Mouse (Mus musculus) kidney, postnatal 4 days (tissue): Measurements from ENCODE around the gene Gm15517.
A peak's percentile ranks its signal among the peaks of the same experiment; 100 is the strongest.
"Not testable (repeated sequence)": the region's sequence is repeated elsewhere in the genome, so short reads cannot be mapped to it uniquely, and the experiment has no call there.

Source experiments
- DNase-seq, 2 experiments: peaks; one replicate each; pipeline ENCODE4 v3.0.0; 2021; ENCODE audit warnings: mixed read lengths in 2 of 2

Gene Gm15517

DNA sequence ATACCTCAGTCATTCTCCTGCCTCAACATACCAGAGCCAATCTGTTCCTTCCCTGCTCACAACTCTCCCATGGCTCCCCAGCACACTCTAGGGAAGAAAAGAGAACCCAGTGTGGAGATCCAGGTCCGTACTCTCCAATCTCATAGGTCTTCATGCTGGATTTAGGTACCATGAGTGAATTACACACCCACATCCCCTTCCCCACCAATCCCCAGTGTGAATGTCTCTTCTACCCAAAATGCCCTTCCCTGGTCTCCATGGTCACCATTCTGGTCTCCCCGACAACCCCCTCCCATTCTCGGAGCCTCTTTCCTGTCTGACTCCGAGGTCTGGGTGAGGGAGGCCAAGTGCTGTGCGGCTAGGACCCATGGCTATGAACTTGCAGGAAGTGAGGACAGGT lies at the start of gene Gm15517:
TSS of gene Gm15517 (plus strand) at position 301 of the 400 bp plus-strand sequence.
- DNase-seq = no peak

DNA sequence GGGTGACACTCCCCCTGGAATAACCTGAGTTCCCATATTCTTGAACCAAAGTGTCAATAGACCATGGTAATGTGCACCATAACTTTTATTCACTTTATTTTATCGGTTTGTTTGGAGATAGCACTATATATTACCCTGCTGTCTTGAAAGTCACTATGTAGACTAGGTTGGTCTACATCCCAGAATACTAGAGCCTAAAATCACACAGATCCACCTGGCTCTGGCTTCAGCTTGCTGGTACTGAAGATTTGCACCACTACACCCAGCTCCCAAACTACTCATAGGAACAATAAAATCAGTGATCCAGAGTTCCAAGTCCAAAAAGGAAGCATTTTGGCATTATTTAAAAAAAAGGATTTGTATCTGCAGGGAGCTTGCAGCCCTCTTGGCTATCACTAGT lies 45.6 kb upstream of the Gm15517 start, which contains the start of gene Klk1b5:
TSS of gene Klk1b5 (plus strand) at position 301 of the 400 bp plus-strand sequence.
- no peak for DNase-seq

DNA sequence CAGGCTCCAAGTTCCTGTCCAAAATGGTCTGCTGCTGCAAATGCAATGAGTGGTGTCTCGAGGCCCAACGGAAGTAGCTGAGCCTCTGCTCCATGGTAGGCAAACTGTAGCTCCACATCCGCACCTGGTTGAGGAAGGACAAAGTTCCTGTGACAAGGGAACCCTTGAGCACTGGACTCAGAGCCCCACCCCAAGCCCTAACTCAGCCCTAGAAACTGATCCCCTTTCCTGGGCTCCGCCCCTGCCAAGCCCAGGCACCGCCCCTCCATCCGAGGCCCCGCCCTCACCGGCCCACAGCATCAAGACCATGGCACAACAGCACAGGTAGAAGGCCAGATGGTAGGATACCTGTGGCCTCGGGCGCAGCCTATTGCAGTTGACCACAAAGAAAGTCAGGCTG lies 39.6 kb upstream of the Gm15517 start:
- not testable (repeated sequence) for DNase-seq

DNA sequence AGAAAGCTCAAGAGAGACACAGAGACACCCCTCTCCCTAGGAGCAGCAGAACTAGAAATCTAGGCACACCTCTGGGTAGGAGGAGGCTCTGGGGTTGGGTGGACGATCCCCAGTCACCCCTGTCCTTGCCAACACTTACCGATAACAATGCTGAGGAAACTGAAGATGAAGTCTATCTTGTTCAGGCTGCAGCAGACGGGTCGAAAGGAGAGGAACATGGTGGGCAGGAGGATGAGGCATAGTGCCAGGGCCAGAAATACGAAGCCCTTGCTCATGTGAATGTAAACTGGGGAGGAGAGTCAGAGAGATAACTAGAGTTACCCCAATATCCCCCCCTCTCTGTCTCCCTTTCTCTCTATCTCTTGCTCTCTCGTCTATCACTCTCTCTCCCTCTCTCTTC lies 38.9 kb upstream of the Gm15517 start:
- DNase-seq = not testable (repeated sequence)

DNA sequence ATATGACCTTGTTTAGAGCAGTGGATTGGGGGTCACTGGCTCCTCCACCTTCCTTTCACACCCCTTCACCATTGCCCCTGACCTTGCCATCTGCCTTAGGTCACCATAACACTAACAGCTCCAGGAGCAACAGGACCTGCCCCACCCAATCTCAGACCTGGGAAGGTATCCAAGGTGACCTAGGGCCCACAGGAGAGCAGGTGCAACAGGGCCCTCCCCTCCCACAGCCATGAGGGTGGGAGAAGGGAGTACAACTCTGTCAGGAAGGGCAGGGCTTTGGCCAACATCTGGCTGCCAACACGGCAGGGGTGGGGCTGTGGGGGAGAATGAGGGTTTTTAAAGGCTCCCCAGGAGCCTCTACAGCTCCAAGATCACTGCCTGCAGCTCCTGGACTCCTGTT lies 36.2 kb upstream of the Gm15517 start, which contains the start of gene Klk1:
TSS of gene Klk1 (plus strand) at position 285 of the 400 bp plus-strand sequence.
- no peak for DNase-seq

DNA sequence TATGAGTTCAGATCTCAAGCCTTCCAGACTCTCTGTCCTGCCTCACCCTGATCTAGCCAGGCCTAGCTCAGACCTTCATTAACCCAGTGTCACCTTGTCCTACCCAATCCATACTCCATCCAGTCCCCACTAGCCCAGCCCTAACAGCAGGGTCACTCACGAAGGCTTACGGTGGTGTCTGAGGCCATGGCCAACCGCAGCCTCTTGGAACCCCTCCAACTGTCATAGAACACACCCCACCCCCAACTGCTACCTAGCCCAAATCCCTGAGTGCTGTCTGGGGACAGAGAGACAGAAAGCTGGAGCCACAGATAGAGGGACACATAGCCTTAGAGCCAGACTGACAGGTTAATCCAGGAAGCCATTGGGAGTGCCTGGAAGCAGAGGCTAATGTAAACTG lies 25.3 kb upstream of the Gm15517 start, which contains the start of gene Gm36864:
TSS of gene Gm36864 (plus strand) at position 269 of the 400 bp plus-strand sequence.
- DNase-seq = no peak

DNA sequence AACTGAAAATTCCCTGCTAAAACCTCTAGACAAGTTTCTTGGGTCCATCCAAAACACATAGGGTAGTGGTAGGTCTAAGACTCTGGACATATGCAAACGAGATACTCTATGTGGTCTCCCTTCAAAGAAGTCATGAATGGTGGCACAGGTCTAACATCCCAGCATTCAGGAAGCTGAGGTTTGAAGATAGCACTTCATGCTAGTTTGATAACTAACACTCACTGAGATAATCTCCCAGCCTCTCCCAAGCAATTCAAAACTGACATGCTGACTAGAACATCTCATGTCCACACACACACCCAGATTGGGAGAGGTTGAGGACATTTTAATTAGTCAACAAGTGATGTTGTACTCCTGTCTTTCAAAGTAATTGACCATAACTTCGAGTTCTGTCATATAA lies 21.3 kb upstream of the Gm15517 start:
- DNase-seq = no peak

DNA sequence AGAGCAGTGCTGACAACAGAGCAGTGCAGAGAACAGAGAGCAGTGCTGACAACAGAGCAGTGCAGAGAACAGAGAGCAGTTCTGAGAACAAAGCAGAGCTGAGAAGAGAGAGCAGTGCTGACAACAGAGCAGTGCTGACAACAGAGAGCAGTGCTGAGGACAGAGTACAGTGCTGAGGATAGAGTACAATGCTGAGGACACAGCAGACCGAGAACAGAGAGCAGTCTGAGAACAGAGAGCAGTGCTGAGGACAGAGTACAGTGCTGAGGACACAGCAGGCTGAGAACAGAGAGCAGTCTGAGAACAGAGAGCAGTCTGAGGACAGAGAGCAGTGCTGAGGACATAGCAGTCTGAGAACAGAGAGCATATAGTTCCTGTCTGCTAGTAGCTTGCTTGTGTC lies 20.5 kb upstream of the Gm15517 start:
- DNase-seq = no peak

DNA sequence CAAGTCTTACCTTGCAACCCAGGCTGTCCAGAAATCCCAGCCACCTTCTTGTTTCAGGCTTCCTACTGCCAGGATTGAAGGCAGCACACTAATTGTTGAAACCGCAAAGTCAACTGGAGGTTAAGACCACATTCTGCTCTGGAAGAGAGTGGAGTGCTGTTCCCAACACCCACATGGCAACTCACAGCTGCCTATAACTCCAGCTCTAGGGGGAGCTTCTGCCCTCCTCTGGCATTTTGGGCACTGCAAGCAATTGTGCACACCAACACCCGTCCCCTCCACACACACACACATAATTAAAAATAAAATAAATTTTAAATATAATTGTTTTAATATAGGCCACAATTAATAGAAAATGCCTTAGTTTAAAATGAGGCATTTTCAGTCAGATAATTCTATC lies 20.1 kb upstream of the Gm15517 start:
- DNase-seq = no peak

DNA sequence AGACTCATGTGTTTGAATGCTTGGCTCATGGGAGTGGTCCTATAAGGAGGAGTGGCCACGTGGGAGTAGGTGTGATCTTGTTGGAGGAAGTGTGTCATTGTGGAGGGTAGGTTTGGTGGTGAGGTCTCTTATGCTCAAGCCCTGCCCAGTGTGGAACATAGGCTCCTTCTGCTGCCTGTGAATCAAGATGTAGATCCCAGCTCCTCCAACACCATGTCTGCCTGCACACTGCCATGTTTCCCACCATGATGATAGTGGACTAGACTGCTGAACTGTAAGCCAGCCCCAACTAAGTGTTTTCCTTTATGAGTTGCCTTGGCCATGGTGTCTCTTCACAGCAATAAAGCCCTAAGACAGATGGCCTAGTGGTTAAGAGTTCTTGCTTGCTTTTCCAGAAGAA lies 17.2 kb upstream of the Gm15517 start:
- DNase-seq = no peak

DNA sequence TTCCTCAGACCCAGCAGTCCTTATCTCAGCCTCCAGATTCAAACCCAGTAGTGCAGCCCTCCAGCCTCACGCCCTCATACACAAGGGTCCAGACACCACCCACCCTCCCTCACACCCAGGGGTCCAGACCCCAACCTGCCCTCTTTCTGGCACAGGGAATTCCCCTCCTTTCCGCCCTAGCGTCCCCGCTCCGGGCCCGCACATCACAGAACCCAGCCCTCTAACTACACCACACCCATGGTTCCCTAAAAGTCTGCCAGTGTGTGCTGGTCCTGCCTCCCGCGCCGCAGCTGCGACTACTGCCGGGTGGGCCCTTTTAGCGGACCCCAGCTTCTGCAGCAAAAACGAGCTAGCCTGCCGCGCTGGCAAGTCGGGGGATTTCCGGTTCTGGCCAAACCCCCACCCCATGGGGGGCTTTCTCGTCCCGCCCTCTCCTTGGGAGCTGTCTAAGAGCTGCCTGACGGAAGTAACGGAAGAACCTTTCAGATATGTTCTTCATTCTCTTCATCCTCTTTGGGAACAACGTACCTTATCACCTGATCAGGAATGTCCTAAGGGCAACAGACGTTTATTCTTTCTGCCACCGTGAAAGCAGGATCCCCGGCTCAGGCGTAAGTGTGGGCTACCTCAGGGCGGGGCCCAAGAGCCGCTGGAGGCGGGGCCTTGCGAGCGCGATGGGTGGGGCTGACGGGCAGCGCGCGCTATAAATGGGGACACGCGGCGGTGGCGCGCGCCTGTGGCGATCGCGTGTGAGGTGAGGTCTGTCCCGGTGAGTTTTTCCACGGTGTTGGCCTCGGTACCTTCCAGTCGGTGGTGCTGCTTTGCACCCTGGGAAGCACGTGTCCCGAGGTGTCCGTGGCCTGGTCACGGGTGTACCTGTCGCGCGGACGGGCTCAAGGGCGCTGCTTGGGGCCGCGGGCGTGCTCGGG lies 14.9 kb upstream of the Gm15517 start, which contains the start of the genes 1700028J19Rik and 2410002F23Rik:
TSS of gene 1700028J19Rik (minus strand) at position 641 of the 929 bp plus-strand sequence.
TSS of gene 2410002F23Rik (plus strand) at position 668 of the 929 bp plus-strand sequence.
- DNase-seq = peak; percentile 93 to 95

DNA sequence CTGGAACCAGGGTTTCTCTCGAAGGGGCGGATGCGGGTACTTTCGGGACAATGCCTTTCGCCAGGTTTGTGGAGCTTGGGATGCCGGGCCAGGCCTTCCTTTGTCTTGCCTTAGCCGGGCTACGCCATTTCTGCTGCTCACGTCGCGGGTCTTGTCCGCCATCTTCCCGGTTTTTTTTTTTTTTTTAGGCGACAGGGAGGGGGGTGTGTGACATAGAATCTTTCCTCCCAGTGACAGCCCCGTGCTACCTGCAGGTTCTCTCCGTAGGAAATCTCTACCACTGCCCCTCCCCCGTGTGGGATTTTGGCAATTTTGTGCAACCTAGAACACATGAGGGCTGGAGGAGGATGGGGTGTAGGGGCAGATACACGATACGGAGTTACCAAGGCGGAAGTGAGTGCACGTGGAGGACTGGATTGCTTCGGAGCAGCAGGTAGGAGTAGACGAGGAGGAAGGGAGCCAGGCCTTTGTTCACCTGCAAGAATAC lies 14.2 kb upstream of the Gm15517 start:
- peak; percentile 65 to 81 for DNase-seq

DNA sequence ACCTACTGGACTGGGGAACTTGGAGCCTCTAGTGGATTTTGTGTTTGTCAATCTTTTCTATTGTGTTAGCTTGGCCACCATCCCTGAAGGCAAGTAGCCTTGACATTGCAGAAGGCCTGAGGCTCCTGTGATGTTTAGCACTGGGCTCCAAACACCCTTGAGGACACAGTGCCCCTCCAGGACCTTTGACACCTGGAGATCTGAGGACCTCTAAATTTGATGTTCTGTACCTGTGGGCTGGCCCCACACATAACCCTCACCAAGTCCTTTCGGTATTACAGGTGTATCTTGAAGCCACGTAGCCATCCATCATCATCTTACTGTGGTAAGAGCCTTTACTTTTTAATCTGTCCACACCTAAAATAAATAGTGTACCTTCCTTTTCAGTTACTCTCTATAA lies 13.3 kb upstream of the Gm15517 start:
- no peak for DNase-seq

DNA sequence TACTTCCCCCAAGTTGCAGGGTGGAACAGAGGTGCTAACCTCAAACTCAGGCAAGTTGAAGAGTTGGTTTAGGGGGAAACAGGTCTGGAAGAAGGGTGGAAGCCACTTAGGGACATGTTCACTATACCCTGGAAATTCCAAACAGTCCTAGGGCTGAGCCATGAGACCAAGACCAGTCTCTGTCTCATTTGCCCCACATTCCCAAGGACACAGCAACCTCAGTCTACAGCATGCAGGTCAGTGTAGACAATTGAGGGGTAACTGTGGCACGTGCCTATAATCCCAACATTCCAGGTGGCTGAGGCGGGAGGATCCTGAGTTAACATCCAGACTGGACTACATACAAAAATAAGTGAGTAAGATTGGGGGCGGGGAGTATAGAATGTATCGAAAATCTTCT lies 12.0 kb upstream of the Gm15517 start:
- no peak for DNase-seq

DNA sequence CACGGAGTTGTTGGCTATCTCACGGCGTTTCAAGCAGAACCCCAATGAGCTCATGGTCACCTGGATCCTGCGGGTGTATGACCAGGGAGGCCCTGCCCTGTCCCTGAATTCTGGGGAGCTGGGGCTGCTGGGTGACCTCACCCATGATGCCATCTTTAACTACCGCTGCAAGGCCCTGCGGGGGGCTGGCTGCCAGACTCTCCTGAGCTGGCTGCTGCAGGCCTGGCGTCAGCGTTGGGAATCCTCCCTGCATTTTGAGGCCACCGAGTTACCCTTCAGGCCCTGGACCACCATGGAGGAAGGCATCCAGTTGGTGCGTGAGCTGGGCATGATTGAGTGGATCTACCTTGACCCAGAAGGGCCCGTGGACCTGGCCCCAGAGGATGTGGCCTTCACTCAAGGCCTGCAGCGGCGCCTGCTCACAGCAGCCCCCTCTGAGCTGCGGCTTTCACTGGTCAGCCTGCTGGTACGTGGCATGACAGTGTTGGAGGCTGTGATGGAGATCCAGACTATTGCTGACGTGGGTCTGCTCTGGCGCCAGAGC lies 10.4 kb upstream of the Gm15517 start:
- not testable (repeated sequence) for DNase-seq

DNA sequence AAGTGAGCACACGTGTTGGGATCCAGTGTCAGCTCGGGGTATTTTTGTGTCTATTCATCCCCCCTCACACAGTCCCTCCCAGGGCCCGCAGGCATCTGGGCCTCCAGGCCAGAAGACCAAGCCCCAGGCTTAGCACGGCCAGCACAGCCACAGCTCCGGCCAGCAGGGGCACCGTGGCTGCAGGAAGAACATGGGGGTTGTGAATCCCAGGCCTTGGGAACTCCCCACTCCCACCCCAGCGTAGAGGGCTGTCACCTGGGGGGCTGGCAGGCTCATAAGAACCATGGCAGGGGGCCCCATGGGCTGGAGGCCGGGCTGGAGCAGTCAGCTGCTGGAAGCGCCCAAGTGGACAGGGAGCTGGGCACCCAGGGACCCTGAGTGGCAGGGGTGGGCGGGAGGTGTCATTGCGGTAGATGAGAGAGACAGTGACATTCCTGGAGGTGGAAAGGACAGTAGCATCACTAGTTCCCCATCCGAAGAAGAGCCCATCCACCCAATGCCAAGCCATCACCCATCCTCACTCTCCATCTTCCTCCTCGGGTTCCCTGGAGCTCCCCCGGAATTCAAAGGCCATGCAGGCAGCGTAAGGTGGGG lies 8.1 kb upstream of the Gm15517 start:
- peak; percentile 19 to 26 for DNase-seq

DNA sequence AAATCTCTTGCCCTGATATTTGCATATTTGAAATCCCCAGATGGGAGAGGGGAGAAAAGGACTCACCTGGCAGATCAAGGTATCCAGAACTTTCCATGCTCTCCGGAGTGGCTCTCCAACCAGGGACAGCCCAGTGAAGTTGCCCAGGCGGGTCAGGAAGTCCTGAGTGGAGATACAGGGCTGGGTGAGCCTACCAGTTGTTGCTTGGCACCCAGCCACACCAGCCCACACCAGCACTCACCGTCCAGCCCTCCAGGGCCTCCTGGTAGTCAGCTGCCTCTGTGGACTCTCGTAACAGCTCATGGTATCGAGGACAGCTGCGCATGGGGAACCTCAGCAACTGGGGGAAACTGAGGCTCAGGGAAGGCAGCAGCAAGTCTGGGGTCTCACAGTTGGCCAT lies 6.3 kb upstream of the Gm15517 start:
- DNase-seq = peak; percentile 18 to 20

DNA sequence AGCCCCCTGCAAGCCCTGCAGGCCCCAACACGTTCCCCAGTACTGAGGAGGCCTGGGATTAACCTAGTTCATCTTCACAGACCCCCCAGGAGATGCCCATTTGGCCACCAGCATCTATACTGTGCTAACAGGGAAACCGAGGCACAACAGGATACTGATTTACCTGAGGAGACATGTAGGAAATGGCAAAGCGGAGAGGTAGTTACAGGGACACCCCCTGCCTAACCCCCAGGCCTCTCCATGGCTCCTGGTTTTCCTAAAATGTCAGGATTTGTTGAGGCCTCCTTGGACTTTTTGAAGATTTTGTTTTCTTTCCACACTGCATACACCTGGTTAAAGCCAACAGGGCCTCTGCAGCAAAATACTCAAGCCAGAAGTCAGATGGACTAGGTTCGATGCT lies 4.0 kb upstream of the Gm15517 start, which contains the start of gene Acp4:
TSS of gene Acp4 (minus strand) at position 101 of the 400 bp plus-strand sequence.
- no peak for DNase-seq

DNA sequence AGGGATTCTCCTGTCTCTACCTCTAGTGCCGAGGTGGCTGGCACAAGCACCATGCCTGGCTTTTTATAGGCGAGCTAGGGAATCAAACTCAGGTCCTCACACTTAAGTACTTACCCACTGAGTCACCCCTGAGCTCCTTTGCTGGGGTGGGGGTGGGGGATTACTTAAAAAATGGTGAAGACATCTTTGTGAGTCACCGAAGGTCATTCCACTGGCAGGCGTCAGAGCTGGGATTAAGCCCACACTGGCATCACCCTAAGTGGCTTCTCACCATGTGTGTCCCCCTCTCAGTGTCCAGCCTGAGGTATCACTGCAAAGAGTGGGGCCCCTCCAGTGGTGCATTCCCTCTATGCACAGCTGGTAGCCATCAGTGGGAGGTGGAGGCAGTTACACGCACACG lies 837 bp upstream of the Gm15517 start:
- DNase-seq = no peak

DNA sequence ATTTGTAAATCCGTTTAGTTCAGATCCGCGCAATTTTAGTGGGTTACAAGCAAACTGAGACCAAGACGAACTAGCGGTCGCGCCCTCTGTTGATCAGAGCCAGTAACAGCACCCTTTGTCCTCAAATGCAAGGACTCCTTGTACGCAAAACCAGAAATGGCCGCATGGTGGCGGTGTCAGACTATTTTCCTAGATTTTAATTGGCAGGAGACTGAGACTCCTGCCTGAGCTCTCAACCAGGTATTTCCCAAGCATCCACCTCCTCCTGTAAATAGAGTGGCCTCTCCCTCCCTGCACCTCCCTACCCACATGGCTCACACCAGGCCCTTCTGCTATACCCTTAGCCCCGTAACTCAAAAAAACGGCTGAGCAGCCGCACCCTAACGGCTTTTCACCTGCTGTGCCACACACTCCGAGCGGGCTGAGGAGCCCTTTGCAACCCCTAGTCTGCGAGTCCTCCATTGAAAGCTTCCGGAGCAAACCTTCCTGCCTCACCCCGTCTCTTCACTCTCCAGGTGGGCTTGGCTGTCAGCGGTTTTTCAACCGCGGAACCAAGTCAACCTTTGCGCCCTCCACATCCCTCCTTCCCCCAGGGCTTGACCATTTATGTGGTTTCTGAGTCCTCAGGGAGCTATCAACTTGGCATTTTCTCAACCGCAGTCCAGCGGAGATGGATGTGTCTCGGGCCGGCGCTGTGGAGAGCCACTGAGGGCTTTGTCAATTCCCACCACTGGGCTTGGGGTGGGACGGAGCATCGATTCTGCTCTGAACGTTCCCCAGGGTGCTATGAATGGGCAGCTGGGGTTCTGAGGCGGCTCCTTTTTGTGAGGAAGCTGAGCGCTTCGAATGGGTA lies 1.8 kb downstream of the Gm15517 start:
- DNase-seq = peak; percentile 96 to 97

DNA sequence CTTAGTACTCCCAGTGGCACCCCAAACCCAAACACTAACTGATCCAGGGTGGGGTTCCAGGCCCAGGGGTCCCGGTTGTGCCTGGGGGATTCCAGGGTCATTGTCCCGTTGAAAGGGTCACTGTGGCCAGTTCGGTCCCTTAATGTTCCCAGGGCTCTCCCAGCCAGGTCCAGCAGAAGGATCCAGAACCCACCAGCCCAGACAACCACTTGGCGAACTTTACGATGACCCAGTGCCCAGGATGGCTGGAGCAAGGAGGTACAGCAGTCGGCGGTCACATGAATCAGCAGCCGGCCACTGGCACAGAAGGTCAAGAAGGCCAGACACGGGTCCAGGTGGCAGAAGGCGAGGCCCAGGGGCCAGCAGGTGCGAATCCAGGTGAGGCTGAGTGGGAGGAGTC lies 6.9 kb downstream of the Gm15517 start:
- no peak for DNase-seq

DNA sequence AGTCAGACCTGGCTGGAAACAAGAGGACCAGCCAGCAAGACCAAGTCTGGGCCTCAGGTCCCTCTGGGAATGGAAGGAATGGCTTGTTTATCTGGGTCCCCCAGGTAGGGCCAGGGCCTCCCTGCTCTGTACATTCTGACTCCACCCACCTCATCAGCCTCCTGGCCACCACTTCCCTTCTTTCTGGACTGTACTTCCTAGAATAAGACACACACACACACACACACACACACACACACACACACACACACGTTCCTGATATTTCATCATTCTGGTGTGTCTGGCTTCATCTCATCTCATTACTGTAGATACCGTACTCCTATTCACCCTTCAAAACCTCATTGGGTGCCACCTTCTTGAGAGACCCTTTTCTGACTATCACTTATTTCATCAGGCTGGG lies 8.2 kb downstream of the Gm15517 start:
- no peak for DNase-seq
